Mouse (Mus musculus) hindbrain, embryonic 15.5 days (tissue): ENCODE data around the gene Fam20c. TPM values are rescaled to one million over a fixed set of nuclear protein-coding genes. Genes with fewer than 3 reads are reported as not detected.

Experiments
- ATAC-seq: fragments of 200-750 bp; cut with Nextera tagmentation; 2 replicates; pipeline ENCODE4 v1.8.0; 2017; ENCODE audit warnings: low read depth, moderate number of reproducible peaks, moderate TSS enrichment; ENCODE audit not compliant: low FRiP score
- H3K27ac ChIP-seq: fragments of 300-500 bp; sonication (generic); replicated peaks from 2 replicates; pipeline ENCODE4 v1.5.1; 2015; ENCODE audit warnings: mild to moderate bottlenecking, inconsistent platforms
- H3K27me3 ChIP-seq: fragments of 300-500 bp; sonication (generic); 2 replicates; pipeline ENCODE4 v1.6.1; 2015; ENCODE audit warnings: control low read depth, inconsistent platforms
- H3K36me3 ChIP-seq: fragments of 300-500 bp; sonication (generic); 2 replicates; pipeline ENCODE4 v1.6.1; 2015; ENCODE audit warnings: control low read depth, inconsistent platforms
- H3K4me1 ChIP-seq: fragments of 300-500 bp; sonication (generic); replicated peaks from 2 replicates; pipeline ENCODE4 v1.6.1; 2015; ENCODE audit warnings: control low read depth, inconsistent platforms
- H3K4me2 ChIP-seq: fragments of 300-500 bp; sonication (generic); 2 replicates; pipeline ENCODE4 v1.6.1; 2015; ENCODE audit warnings: moderate library complexity, mild to moderate bottlenecking, inconsistent platforms
- H3K4me3 ChIP-seq: fragments of 300-500 bp; sonication (generic); 2 replicates; pipeline ENCODE4 v1.5.1; 2015; ENCODE audit warnings: mild to moderate bottlenecking, inconsistent platforms
- H3K9ac ChIP-seq: fragments of 300-500 bp; sonication (generic); 2 replicates; pipeline ENCODE4 v1.6.1; 2015; ENCODE audit warnings: inconsistent platforms
- H3K9me3 ChIP-seq: fragments of 300-500 bp; sonication (generic); 2 replicates; pipeline ENCODE4 v1.6.1; 2016; ENCODE audit warnings: control low read depth, inconsistent platforms
- WGBS: fragments of 180-500 bp; shearing (Covaris S2); methylation state at CpG from one replicate; pipeline ENCODE4 v1.1.7; 2015; 5-methylcytosine and 5-hydroxymethylcytosine counted together
- polyA plus RNA-seq: library from polyadenylated mRNA; unstranded; fragments of >200 nt; fragmentation: Nextera tagmentation; extraction: Ambion mirVana; gene quantifications from 2 replicates; pipeline ENCODE4 v1.2.1, GENCODE M21; 2015

The Fam20c gene
- polyA plus RNA-seq, 1 experiment from 2014 or later, result 64.9 TPM

DNA sequence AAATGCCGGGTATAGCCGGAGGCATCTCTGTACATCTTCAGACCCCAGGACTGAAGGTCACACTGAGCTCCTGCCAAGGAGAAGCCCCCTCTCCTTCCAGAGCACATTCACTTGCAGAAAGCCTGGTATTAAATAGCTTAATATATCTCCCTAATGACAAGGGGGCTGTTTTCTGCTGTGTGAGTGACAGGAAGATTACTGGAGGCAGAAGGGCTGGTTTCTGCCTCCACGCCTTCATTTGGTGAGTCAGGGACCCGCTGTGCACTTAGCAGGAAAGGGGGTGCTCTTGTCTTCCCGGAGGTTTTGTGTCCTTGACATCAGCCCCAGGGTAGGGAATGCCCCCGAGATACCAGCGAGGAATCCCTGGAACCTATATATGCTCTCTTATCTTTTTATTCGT, 28.9 kb downstream of the Fam20c start:
- Histone ChIP-seq H3K4me3 (no peak overlapping the region), H3K36me3 (peaks cover 3% of the 10 kb centered on the region; the same call in 1 of the 2 replicates), H3K4me2 (no peak overlapping the region), H3K4me1 (peaks cover 30% of the 10 kb centered on the region), H3K27me3 (no peaks in the 10 kb centered on the region), H3K9ac (no peak overlapping the region), H3K27ac (no peak overlapping the region), H3K9me3 (no peaks in the 10 kb centered on the region)
- 76% methylated on average over 8 of the region's 8 CpGs for WGBS
- no peak for ATAC-seq

- Histone ChIP-seq H3K4me3 (no peak overlapping the region), H3K36me3 (peaks cover 3% of the 10 kb centered on the region; the same call in 1 of the 2 replicates), H3K27me3 (no peaks in the 10 kb centered on the region), H3K9ac (no peak overlapping the region), H3K4me1 (peaks cover 15% of the 10 kb centered on the region), H3K9me3 (no peaks in the 10 kb centered on the region), H3K27ac (no peak overlapping the region), H3K4me2 (no peak overlapping the region)
- WGBS, result 91% methylated on average over 3 of the region's 3 CpGs
- ATAC-seq, result no peak
Observed at GRCm38 (mm10) chr5:138785986-138786515, 31.7 kb downstream of the Fam20c start.

DNA sequence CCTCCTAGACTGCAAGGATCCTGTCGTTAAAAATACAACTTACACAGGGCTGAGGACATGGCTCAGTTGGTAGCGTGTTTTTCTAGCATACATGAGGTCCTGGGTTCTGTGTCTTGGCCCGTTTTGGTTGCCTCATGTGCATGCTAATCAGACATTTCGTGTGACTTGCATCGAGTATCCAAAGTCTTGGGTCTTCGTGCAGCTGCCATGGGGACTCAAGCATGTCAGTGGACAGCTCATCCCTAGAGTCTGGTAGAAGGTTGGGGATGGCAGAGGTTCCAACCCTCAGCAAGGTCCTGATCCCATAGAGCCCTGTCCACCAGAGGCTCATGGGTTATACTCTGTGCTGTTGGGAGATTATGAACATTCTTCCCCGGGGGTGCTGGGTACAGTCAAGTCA, 33.3 kb downstream of the Fam20c start:
- H3K36me3 ChIP-seq, result peaks cover 13% of the 10 kb centered on the region
- H3K4me2 ChIP-seq, result no peak overlapping the region
- no peak overlapping the region for H3K9ac ChIP-seq
- no peak overlapping the region for H3K4me3 ChIP-seq
- no peak for ATAC-seq
- no peak overlapping the region for H3K27ac ChIP-seq
- no peaks in the 10 kb centered on the region for H3K9me3 ChIP-seq
- WGBS, result 91% methylated on average over 7 of the region's 7 CpGs
- peaks cover 15% of the 10 kb centered on the region for H3K4me1 ChIP-seq
- H3K27me3 ChIP-seq, result no peaks in the 10 kb centered on the region

DNA sequence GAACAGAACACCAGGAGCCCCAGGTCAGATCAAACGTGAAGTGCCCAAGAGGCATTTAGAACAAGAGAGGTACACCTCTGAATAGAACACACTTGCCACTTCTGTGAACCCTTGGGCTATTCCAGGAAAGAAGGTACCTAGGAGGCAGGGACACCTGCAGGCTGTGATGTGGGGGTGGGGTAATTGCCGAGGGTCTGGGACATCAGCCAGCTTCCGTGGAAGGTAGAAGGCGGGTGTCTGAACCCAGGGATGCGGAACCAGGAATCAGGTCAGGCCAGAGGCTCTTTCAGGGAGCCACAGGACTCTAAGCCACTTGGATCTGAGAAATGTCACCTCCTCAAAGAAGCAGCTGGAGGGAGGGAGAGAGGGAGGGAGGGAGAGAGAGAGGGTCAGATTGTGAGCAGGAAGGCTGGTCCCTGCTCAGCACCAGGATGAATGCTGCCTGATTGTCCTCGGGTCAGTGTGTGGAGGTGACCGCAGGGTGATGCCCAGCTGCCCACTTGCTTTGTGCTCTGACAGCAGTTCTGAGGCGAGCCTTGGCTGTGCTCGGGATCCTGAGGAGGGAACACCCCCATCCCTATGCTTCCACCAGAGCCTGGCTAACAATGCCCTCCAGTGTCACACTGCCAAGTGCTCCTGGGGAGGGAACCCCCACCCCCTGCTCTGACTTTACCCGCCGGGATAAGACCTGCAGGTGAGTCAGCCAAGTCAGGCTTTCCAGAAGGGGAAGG, 34.3 kb downstream of the Fam20c start:
- Histone ChIP-seq H3K9ac (no peak overlapping the region), H3K9me3 (no peaks in the 10 kb centered on the region), H3K4me2 (no peak overlapping the region), H3K4me1 (peaks cover 15% of the 10 kb centered on the region), H3K36me3 (peaks cover 21% of the 10 kb centered on the region), H3K27ac (no peak overlapping the region), H3K4me3 (no peak overlapping the region), H3K27me3 (no peaks in the 10 kb centered on the region)
- no peak for ATAC-seq
- 44% methylated on average over 11 of the region's 11 CpGs for WGBS

- WGBS, result 85% methylated on average over 11 of the region's 11 CpGs
- Histone ChIP-seq H3K9ac (no peak overlapping the region), H3K27ac (no peak overlapping the region), H3K4me1 (peaks cover 15% of the 10 kb centered on the region), H3K9me3 (no peaks in the 10 kb centered on the region), H3K4me3 (no peak overlapping the region), H3K27me3 (no peaks in the 10 kb centered on the region), H3K36me3 (peaks cover 45% of the 10 kb centered on the region), H3K4me2 (no peak overlapping the region)
- ATAC-seq, result no peak
Observed at GRCm38 (mm10) chr5:138790954-138791480, 36.7 kb downstream of the Fam20c start.

GRCm38 (mm10) chr5:138801588-138802116, 47.3 kb downstream of the Fam20c start:
- no peaks in the 10 kb centered on the region for H3K4me1 ChIP-seq
- no peak overlapping the region for H3K9ac ChIP-seq
- 78% methylated on average over 7 of the region's 7 CpGs for WGBS
- ATAC-seq, result no peak
- H3K4me2 ChIP-seq, result no peak overlapping the region
- no peaks in the 10 kb centered on the region for H3K9me3 ChIP-seq
- no peak overlapping the region for H3K4me3 ChIP-seq
- peaks cover 55% of the 10 kb centered on the region for H3K36me3 ChIP-seq
- no peaks in the 10 kb centered on the region for H3K27me3 ChIP-seq
- H3K27ac ChIP-seq, result no peak overlapping the region

DNA sequence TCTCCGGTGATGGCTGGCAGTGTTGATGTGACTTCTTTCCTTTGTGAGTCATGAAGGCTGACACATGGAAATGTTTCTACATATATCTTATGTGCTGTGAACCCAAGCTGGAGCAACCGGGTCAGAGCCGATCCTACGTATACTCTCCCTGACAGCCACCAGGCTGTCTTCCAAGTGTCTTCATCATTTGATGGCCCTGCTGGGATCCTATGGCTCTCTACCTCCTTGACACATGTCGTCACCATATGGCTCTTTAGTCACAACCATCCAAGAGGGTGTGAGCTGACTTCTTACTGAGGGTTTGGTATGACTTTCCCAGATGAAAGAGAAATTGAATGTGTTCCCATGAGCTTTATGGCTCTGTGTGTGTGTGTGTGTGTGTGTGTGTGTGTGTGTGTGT, 50.0 kb downstream of the Fam20c start:
- Histone ChIP-seq H3K4me3 (no peak overlapping the region), H3K36me3 (peaks cover 55% of the 10 kb centered on the region), H3K9me3 (no peaks in the 10 kb centered on the region), H3K27ac (no peak overlapping the region), H3K27me3 (no peaks in the 10 kb centered on the region), H3K4me2 (no peak overlapping the region), H3K4me1 (no peaks in the 10 kb centered on the region), H3K9ac (no peak overlapping the region)
- no peak for ATAC-seq
- 84% methylated on average over 5 of the region's 5 CpGs for WGBS

- 94% methylated on average over 6 of the region's 6 CpGs for WGBS
- no peaks in the 10 kb centered on the region for H3K9me3 ChIP-seq
- H3K27ac ChIP-seq, result no peak overlapping the region
Observed at GRCm38 (mm10) chr5:138809767-138810166, 55.5 kb downstream of the Fam20c start.

GRCm38 (mm10) chr5:138819780-138820179, 65.5 kb downstream of the Fam20c start, which contains the start of gene Gm5294:
TSS of gene Gm5294 (plus strand) at chr5:138820080.
- ATAC-seq, result no peak
- peak within 1 kb of the TSS; percentile 25 for H3K4me3 ChIP-seq
- no peaks in the 10 kb centered on the region for H3K36me3 ChIP-seq
- 9% methylated on average over 21 of the region's 21 CpGs for WGBS
- peak within 1 kb of the TSS; percentile 52 for H3K4me2 ChIP-seq
- peaks cover 53% of the 10 kb centered on the region for H3K27me3 ChIP-seq
- no peaks in the 10 kb centered on the region for H3K9me3 ChIP-seq
- H3K4me1 ChIP-seq, result peaks cover 12% of the 10 kb centered on the region
- H3K27ac ChIP-seq, result no peak within 1 kb of the TSS
- H3K9ac ChIP-seq, result no peak within 1 kb of the TSS

More at GRCm38 (mm10) chr5:138809767-138810166, 55.5 kb downstream of the Fam20c start:
- no peaks in the 10 kb centered on the region for H3K27me3 ChIP-seq
- no peak overlapping the region for H3K4me3 ChIP-seq
- H3K4me2 ChIP-seq, result no peak overlapping the region
- H3K36me3 ChIP-seq, result peaks cover 54% of the 10 kb centered on the region
- ATAC-seq, result no peak
- H3K4me1 ChIP-seq, result no peaks in the 10 kb centered on the region
- no peak overlapping the region for H3K9ac ChIP-seq

GRCm38 (mm10) chr5:138820717-138821332, 66.5 kb downstream of the Fam20c start:
- 5% methylated on average over 39 of the region's 39 CpGs for WGBS
- no peak overlapping the region for H3K27ac ChIP-seq
- ATAC-seq, result no peak
- no peak overlapping the region for H3K9ac ChIP-seq
- no peaks in the 10 kb centered on the region for H3K36me3 ChIP-seq
- H3K4me3 ChIP-seq, result peak overlapping the region; percentile 25
- peaks cover 53% of the 10 kb centered on the region for H3K27me3 ChIP-seq
- H3K4me2 ChIP-seq, result peak overlapping the region; percentile 52
- no peaks in the 10 kb centered on the region for H3K9me3 ChIP-seq
- H3K4me1 ChIP-seq, result peaks cover 12% of the 10 kb centered on the region

- Histone ChIP-seq H3K27me3 (peaks cover 37% of the 10 kb centered on the region), H3K27ac (no peak overlapping the region), H3K9me3 (no peaks in the 10 kb centered on the region), H3K9ac (no peak overlapping the region), H3K4me1 (peaks cover 8% of the 10 kb centered on the region), H3K4me2 (no peak overlapping the region), H3K36me3 (no peaks in the 10 kb centered on the region), H3K4me3 (no peak overlapping the region)
- ATAC-seq, result no peak
- whole genome bisulfite sequencing, result 76% methylated on average over 3 of the region's 3 CpGs
Observed at GRCm38 (mm10) chr5:138825090-138825489, 70.8 kb downstream of the Fam20c start.

GRCm38 (mm10) chr5:138833406-138833805, 79.1 kb downstream of the Fam20c start:
- ATAC-seq, result no peak; the same call in 1 of the 2 replicates
- no peaks in the 10 kb centered on the region for H3K9me3 ChIP-seq
- peaks cover 8% of the 10 kb centered on the region; the same call in 1 of the 2 replicates for H3K4me1 ChIP-seq
- WGBS, result 24% methylated on average over 6 of the region's 6 CpGs
- no peak overlapping the region for H3K4me2 ChIP-seq
- no peaks in the 10 kb centered on the region for H3K36me3 ChIP-seq
- H3K9ac ChIP-seq, result no peak overlapping the region
- H3K4me3 ChIP-seq, result no peak overlapping the region
- H3K27me3 ChIP-seq, result no peaks in the 10 kb centered on the region
- no peak overlapping the region for H3K27ac ChIP-seq
